Mouse (Mus musculus) lung, adult 18-20 months (tissue): ENCODE results near the gene Anks1.

ENCODE experiments used
- DNase-seq, 2 experiments: peaks; one replicate each; pipeline ENCODE4 v3.0.0; 2022; ENCODE audit warnings: mixed read lengths in 2 of 2

Gene Anks1

DNA sequence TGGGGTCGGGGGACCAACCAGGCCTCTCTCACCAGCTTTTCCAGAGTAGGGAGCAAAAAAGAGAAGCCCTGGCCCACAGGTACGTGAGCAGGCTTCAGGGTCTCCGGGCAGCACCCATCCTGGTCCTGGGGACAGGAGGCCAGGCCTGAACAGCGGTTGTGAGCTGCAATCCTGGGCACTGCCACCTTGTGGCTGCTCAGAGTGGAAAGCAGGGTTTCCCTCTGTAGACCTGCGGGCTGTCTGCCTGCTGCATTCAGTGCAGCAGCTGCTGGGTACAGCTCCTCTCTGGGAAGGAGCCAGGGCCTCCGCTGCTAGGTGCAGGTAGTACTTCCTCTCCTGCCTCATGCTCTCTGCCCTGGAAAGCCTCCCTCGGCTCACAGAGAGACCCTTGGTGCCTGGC, 152.4 kb downstream of the Anks1 start:
- DNase-seq = peak in 1 of 2 experiments; percentile 42

DNA sequence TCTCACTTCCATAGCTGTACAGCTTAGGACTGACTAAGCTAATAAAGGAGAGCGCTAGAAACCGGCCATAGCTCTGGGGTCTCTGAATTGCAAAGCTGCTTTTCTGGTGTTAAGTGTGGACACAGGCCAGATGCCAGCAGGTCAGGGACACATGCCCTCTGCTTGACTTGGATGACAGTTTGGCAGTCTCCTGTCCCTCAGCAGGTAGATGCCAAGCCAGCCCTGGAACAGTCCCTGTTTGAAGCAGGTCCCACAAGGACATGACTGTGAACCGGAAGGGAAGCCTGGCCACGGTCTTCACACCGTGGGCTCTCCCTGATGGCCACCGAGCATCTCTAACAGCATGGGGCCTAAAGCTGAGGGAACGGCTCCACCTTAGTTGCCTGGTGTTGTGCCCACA, 153.6 kb downstream of the Anks1 start:
- DNase-seq = no peak

DNA sequence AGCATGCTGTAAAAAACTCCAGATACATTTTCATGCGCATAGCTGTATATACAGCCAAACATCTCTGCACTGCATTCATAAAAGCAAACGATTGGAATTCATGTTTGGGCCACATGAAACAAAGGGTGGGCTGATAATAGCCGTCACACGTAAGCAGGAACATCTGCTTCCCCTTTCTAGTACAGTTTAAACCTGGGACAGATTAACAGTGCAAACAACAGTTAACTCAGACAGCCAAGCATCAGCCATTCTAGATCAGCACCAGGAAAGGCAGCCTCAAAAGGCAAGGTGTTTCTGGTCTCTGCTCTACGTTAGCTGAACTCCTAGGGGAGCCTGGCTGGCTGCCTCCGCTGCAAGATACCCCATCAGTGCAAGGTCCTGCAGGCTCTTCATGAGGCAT, 154.1 kb downstream of the Anks1 start:
- DNase-seq = no peak

GRCm38 (mm10) chr17:28067303-28067702, 158.2 kb downstream of the Anks1 start:
- DNase-seq = no peak

- DNase-seq = no peak
Measured at GRCm38 (mm10) chr17:28069446-28069845, 160.3 kb downstream of the Anks1 start.

GRCm38 (mm10) chr17:28070256-28070655, 161.2 kb downstream of the Anks1 start:
- no peak for DNase-seq

DNA sequence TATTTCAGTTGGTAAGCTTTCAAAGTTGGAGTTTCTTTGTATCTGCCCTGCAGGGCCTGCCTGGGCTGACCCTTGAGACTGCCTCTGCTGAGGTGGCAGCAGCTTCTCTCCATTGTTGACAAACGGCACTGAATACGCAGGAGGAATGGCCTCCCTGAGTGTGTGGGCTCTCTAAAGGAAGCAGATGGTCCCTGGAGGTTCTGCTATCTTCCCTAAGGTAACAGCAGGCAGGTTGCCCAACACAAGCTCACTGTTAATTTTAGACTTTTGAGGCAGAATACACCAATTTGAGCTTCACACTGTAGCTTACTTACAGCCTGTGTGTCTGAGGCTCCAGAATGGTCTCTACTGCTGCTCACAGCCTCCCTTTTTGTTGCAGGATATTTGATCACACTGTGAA, 163.6 kb downstream of the Anks1 start:
- no peak for DNase-seq

DNA sequence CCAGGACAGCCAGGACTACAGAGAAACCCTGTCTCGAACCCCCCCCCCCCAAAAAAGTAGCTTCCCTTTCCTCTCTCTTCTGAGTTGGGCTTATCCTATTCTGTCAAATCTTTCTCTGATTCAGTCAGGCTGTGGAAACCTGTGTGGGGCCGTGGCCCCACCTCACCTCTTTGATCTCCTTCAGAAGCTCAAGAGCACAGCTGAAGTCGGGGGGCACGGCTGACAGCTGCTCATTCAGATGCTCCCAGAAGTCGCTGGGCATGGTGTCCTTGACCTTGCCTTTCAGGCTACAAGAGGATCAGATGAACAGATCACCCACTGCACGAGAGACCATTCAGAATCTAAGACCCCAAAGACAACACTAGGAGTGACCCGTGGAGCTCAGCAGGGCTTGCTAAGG, 165.4 kb downstream of the Anks1 start:
- DNase-seq = no peak

DNA sequence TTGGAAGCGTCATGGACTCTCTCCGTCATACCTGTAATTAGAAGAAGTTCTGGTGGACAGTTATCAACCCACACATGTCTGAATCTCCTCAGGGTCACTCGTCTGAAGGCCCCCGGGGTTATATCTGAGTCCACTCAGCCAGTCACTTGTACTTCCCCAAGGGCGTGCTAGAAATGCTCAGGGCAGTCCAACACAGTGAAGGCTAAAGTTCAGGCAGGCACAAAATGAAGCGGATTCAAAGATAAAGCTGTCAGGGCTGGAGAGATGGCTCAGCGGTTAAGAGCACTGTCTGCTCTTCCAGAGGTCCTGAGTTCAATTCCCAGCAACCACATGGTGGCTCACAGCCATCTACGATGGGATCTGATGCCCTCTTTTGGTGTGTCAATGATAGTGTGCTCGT, 168.9 kb downstream of the Anks1 start:
- no peak for DNase-seq

- peak; percentile 83 to 90 for DNase-seq
Measured at GRCm38 (mm10) chr17:28079618-28080017, 170.5 kb downstream of the Anks1 start.

- peak; percentile 83 to 87 for DNase-seq
Measured at GRCm38 (mm10) chr17:28080045-28080816, 171.1 kb downstream of the Anks1 start, which contains the start of gene Tcp11. Tcp11 (minus strand) TSS chr17:28080639.

- DNase-seq = no peak
Measured at GRCm38 (mm10) chr17:28080817-28081165, 171.7 kb downstream of the Anks1 start.

DNA sequence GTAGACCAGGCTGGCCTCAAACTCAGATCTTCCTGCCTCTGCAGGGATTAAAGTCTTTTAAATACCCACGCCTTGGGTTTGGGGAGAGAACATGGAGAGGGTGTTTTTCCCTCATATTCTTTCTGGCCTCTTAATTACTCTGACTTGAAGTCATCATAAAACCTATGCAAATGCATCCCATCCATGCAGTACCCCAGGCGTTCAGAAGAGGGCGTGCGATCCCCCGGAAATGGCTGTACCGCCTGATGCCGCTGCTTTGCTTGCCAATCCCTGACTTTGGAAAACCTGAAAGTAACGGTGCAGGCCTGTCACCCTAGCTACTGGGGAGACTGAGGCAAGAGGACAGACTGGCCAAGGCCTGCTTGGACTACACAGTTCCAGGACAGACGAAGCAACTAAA, 172.3 kb downstream of the Anks1 start:
- peak; percentile 33 to 41 for DNase-seq

GRCm38 (mm10) chr17:28081856-28082255, 172.8 kb downstream of the Anks1 start:
- no peak for DNase-seq

DNA sequence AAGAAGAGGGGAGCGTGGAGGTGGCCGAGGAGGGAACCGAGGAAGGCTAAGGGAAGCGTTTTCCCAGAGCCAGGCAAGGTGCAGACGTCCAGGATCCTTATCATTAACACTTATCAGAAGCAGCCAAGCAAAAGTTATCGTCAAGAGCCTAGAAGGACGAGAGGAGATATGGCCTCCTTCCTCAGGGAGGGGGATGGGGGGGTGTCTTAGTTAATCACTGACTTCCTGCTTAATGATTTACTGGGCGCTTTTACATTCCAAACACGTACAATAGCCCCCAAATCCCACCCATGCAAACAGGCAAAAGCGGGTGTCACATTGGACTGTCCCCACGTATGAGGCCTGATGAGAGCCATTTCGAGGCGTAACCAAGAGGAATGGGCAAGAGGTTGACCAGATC, 173.8 kb downstream of the Anks1 start:
- DNase-seq = no peak

DNA sequence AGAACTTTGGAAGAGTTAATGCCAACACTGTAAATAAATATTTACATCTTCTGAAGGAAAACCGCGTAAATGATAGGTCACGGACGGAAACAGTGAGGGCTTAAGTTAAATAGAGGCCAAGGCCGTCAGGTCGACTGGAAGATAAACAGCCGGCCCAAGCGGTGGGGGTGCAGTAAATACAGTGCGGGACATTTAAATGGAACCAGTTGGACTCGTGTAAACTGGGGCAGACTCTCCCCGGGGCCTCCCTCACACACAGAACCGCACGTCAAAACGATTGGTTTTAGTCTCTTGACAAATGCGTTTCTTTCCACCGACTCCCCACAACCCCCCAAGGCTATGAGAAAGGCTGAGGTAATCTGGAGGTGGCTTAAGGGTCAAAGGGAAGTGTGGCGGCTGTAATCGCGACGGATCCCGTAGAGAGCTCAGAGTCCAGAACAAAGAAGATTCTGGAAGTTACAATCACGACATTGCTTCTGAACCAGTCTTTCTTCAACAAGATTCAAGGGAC, 175.3 kb downstream of the Anks1 start:
- no peak for DNase-seq

GRCm38 (mm10) chr17:28084964-28085363, 175.9 kb downstream of the Anks1 start:
- DNase-seq = peak; percentile 88 to 92

GRCm38 (mm10) chr17:28087430-28087829, 178.3 kb downstream of the Anks1 start:
- DNase-seq = no peak

GRCm38 (mm10) chr17:28088718-28089117, 179.6 kb downstream of the Anks1 start:
- DNase-seq = no peak

- no peak for DNase-seq
Measured at GRCm38 (mm10) chr17:28092297-28092696, 183.2 kb downstream of the Anks1 start.

- no peak for DNase-seq
Measured at GRCm38 (mm10) chr17:28093837-28094236, 184.7 kb downstream of the Anks1 start.

DNA sequence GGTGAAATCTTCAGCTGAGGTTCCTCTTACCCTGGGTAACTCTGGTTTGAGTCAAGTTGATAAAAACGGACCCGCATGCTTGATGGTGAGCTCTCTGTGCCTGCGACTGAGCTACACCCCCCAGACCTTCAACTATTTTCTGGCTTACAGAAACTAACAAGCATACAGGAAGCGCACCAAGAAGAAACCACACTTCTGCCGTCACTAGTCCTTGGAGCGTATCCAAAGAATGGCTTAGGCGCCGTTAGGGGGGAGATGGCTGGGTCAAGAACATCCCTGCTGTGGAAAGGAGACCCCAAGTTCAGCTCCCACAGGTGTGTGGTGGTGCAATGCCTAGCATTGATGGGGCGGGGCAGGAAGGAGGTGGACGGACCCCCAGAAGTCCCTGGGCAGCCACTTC, 187.3 kb downstream of the Anks1 start:
- no peak for DNase-seq

- DNase-seq = no peak
Measured at GRCm38 (mm10) chr17:28097308-28097707, 188.2 kb downstream of the Anks1 start.

- DNase-seq = no peak
Measured at GRCm38 (mm10) chr17:28099086-28099485, 190.0 kb downstream of the Anks1 start.

DNA sequence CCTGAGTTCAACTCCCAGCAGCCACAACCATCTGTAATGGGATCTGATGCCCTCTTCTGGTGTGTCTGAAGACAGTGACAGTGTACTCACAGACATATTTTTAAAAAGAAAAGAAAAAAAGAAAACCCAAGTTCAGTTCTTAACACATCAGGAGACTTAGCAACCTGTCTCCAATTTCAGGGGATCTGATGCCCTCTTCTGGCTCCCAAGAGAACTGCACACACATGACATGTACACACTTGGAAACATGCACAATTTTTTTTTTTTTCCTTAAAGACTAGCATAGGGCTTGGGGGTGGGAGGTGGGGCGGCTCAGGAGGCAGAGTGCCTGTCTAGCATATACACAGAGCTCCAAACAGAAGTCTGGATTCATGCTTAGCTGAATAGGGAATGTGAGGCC, 191.6 kb downstream of the Anks1 start:
- no peak for DNase-seq
